Mouse (Mus musculus) liver, postnatal 0 days (tissue): ENCODE results near the gene Ntrk2. TPM values are rescaled to one million over a fixed set of nuclear protein-coding genes. Genes with fewer than 3 reads are reported as not detected.

Source experiments
- ATAC-seq: fragments of 200-750 bp; cut with Nextera tagmentation; 2 replicates; pipeline ENCODE4 v1.8.0; 2017; ENCODE audit warnings: mild to moderate bottlenecking, moderate library complexity
- DNase-seq: peaks from one replicate; pipeline ENCODE4 v3.0.0-alpha.2; 2016
- H3K27ac ChIP-seq: fragments of 300-500 bp; sonication (generic); 2 replicates; pipeline ENCODE4 v1.5.1; 2014; ENCODE audit warnings: antibody characterized with exemption, moderate library complexity, mild to moderate bottlenecking, low read depth
- H3K27me3 ChIP-seq: fragments of 300-500 bp; sonication (generic); 2 replicates; pipeline ENCODE4 v1.6.1; 2014; ENCODE audit warnings: low read length, control low read depth, mixed read lengths; ENCODE audit not compliant: insufficient read depth
- H3K36me3 ChIP-seq: fragments of 300-500 bp; sonication (generic); replicated peaks from 2 replicates; pipeline ENCODE4 v1.6.1; 2014; ENCODE audit warnings: mild to moderate bottlenecking, control low read depth, low read length, moderate library complexity, mixed read lengths; ENCODE audit not compliant: insufficient read depth
- H3K4me1 ChIP-seq: fragments of 300-500 bp; sonication (generic); 2 replicates; pipeline ENCODE4 v1.6.1; 2014; ENCODE audit warnings: antibody characterized with exemption, mild to moderate bottlenecking, control low read depth; ENCODE audit not compliant: insufficient read depth
- H3K4me2 ChIP-seq: fragments of 300-500 bp; sonication (generic); 2 replicates; pipeline ENCODE4 v1.6.1; 2014; ENCODE audit warnings: low read depth, mild to moderate bottlenecking, low read length, moderate library complexity, mixed read lengths
- H3K4me3 ChIP-seq: fragments of 300-500 bp; sonication (generic); 2 replicates; pipeline ENCODE4 v1.5.1; 2014; ENCODE audit warnings: low read depth, low read length
- H3K9ac ChIP-seq: fragments of 300-500 bp; sonication (generic); replicated peaks from 2 replicates; pipeline ENCODE4 v1.6.1; 2014; ENCODE audit warnings: mild to moderate bottlenecking, moderate library complexity
- H3K9me3 ChIP-seq: fragments of 300-500 bp; sonication (generic); 2 replicates; pipeline ENCODE4 v1.6.1; 2016; ENCODE audit warnings: mild to moderate bottlenecking, control low read depth, low read length, mixed read lengths
- CTCF ChIP-seq: sonication (generic); IDR thresholded peaks from 2 replicates; pipeline ENCODE4 v1.5.1; 2016; ENCODE audit warnings: antibody characterized with exemption, low read depth
- EP300 ChIP-seq: IDR thresholded peaks from 2 replicates; pipeline ENCODE4 v1.6.1; 2016; ENCODE audit warnings: antibody characterized with exemption, low read depth, mild to moderate bottlenecking
- WGBS: fragments of 180-500 bp; shearing (Covaris S2); extraction: QIAGEN DNeasy Blood & Tissue Kit; methylation state at CpG from one replicate; pipeline ENCODE4 v1.1.7; 2014; ENCODE audit not compliant: insufficient replicate concordance; 5-methylcytosine and 5-hydroxymethylcytosine counted together
- polyA plus RNA-seq: library from polyadenylated mRNA; unstranded; fragments of >200 nt; fragmentation: Nextera tagmentation; extraction: Ambion mirVana; gene quantifications from 2 replicates; pipeline ENCODE4 v1.2.1, GENCODE M21; 2015

Ntrk2 gene
- polyA plus RNA-seq, 1 experiment from 2014 or later: 0.21 TPM

GRCm38 (mm10) chr13:58790741-58791140 is 15.6 kb upstream of the Ntrk2 start:
- DNase-seq (no peak), ATAC-seq (no peak)
- Histone ChIP-seq H3K36me3 (no peaks in the 10 kb centered on the region), H3K27me3 (no peaks in the 10 kb centered on the region), H3K27ac (no peak overlapping the region), H3K9ac (no peak overlapping the region), H3K4me1 (no peaks in the 10 kb centered on the region), H3K9me3 (no peaks in the 10 kb centered on the region), H3K4me3 (no peak overlapping the region), H3K4me2 (no peak overlapping the region)
- WGBS: 71% methylated on average over 7 of the region's 7 CpGs
- TF ChIP-seq EP300 (no peak), CTCF (no peak)

GRCm38 (mm10) chr13:58797386-58797785 is 9.0 kb upstream of the Ntrk2 start:
- no peak for ATAC-seq
- TF ChIP-seq CTCF (no peak), EP300 (no peak)
- WGBS: 86% methylated on average over 7 of the region's 7 CpGs

GRCm38 (mm10) chr13:58801291-58801690 is 5.1 kb upstream of the Ntrk2 start:
- peaks cover 7% of the 10 kb centered on the region for H3K27me3 ChIP-seq
- H3K4me3 ChIP-seq: no peak overlapping the region
- H3K9me3 ChIP-seq: no peaks in the 10 kb centered on the region; the same call in 1 of the 2 replicates
- no peaks in the 10 kb centered on the region for H3K4me1 ChIP-seq
- no peaks in the 10 kb centered on the region for H3K36me3 ChIP-seq
- no peak overlapping the region for H3K9ac ChIP-seq
- DNase-seq (no peak), ATAC-seq (no peak)
- 75% methylated on average over 3 of the region's 3 CpGs for WGBS
- H3K27ac ChIP-seq: no peak overlapping the region
- TF ChIP-seq CTCF (no peak), EP300 (no peak)
- no peak overlapping the region for H3K4me2 ChIP-seq

More at GRCm38 (mm10) chr13:58797386-58797785, 9.0 kb upstream of the Ntrk2 start:
- H3K36me3 ChIP-seq: no peaks in the 10 kb centered on the region
- DNase-seq: no peak
- no peaks in the 10 kb centered on the region for H3K4me1 ChIP-seq
- H3K4me3 ChIP-seq: no peak overlapping the region
- no peak overlapping the region for H3K9ac ChIP-seq
- H3K27me3 ChIP-seq: no peaks in the 10 kb centered on the region
- H3K27ac ChIP-seq: no peak overlapping the region
- no peaks in the 10 kb centered on the region; the same call in 1 of the 2 replicates for H3K9me3 ChIP-seq
- H3K4me2 ChIP-seq: no peak overlapping the region

DNA sequence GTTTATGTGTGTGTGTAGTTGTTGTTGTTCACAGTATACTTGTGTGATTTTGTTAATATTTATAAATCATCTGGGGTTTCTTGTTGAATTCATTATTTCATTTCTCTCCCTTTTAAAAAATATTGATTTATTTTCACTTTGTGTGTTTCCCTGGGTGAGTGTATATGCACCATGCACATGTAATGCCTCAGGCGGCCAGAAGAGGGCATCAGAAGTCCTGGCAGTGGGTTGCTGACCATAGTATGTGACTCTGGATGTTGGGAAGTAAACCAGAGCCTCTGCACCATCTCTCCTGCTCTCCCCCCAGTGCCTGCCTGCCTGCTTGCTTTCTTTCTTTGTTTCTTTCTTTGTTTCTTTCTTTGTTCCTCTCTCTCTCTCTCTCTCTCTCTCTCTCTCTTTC is 2.5 kb upstream of the Ntrk2 start:
- H3K4me3 ChIP-seq: no peak overlapping the region
- ATAC-seq (no peak), DNase-seq (no peak)
- peaks cover 33% of the 10 kb centered on the region for H3K27me3 ChIP-seq
- no peaks in the 10 kb centered on the region for H3K4me1 ChIP-seq
- no peak overlapping the region for H3K4me2 ChIP-seq
- WGBS: 3% methylated on average over 1 of the region's 1 CpGs
- H3K9me3 ChIP-seq: no peaks in the 10 kb centered on the region
- no peak overlapping the region for H3K9ac ChIP-seq
- no peak overlapping the region for H3K27ac ChIP-seq
- peak; percentile 25 for TF ChIP-seq CTCF
- TF ChIP-seq EP300: no peak
- H3K36me3 ChIP-seq: no peaks in the 10 kb centered on the region

DNA sequence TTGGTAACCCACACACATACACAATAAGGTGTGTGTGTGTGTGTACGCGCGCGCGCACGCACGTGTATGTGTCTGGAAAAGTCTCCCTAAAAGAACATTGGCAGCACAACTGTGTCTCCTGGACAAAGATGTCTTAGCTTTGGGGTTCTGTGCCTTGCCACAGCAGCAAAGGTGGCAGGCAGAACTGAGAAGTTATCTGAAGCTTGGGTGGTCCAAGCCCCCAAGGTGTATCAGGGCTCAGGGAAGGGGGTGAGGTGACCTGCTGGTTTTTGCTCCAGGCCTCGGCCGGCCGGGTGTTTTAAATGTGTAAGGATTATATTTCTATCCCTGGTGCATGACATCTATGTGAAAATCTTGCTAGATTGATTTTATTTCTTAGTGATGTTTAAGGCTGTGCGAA is 536 bp upstream of the Ntrk2 start:
- DNase-seq (no peak), ATAC-seq (no peak)
- no peak overlapping the region for H3K9ac ChIP-seq
- no peak overlapping the region for H3K4me2 ChIP-seq
- peaks cover 46% of the 10 kb centered on the region for H3K27me3 ChIP-seq
- H3K4me3 ChIP-seq: no peak overlapping the region
- H3K36me3 ChIP-seq: no peaks in the 10 kb centered on the region
- TF ChIP-seq CTCF (no peak), EP300 (no peak)
- 83% methylated on average over 11 of the region's 11 CpGs for WGBS
- H3K9me3 ChIP-seq: no peaks in the 10 kb centered on the region
- H3K27ac ChIP-seq: no peak overlapping the region
- H3K4me1 ChIP-seq: no peaks in the 10 kb centered on the region

GRCm38 (mm10) chr13:58806896-58807628 is 693 bp downstream of the Ntrk2 start:
- DNase-seq: no peak
- H3K36me3 ChIP-seq: no peaks in the 10 kb centered on the region
- no peak overlapping the region for H3K27ac ChIP-seq
- TF ChIP-seq EP300: no peak
- no peak for TF ChIP-seq CTCF
- no peak overlapping the region for H3K9ac ChIP-seq
- under 1% methylated on average over 34 of the region's 34 CpGs for WGBS
- peaks cover 46% of the 10 kb centered on the region for H3K27me3 ChIP-seq
- H3K4me1 ChIP-seq: no peaks in the 10 kb centered on the region
- no peaks in the 10 kb centered on the region for H3K9me3 ChIP-seq
- peak overlapping the region; percentile 64 for H3K4me2 ChIP-seq
- peak overlapping the region; percentile 36 for H3K4me3 ChIP-seq
- ATAC-seq: no peak
